Mouse (Mus musculus) frontal cortex, postnatal 25 days (tissue): Measurements from ENCODE around the gene Pigk.
"Not testable (repeated sequence)": the region's sequence is repeated elsewhere in the genome, so short reads cannot be mapped to it uniquely, and the experiment has no call there.

Experiments
- DNase-seq, 2 experiments: peaks; one replicate each; pipeline ENCODE4 v3.0.0; 2022; ENCODE audit warnings: low spot score in 2 of 2

Gene Pigk

GRCm38 (mm10) chr3:152713991-152714902 is at the start of gene Pigk:
Pigk (plus strand) TSS chr3:152714100.
- peak; percentile 54 to 79 for DNase-seq

GRCm38 (mm10) chr3:152666991-152667355 is 46.9 kb upstream of the Pigk start:
- DNase-seq = peak; percentile 13 to 26

- DNase-seq = peak; percentile 25 to 32
These were observed 46.3 kb upstream of the Pigk start for GRCm38 (mm10) chr3:152667356-152668211.

GRCm38 (mm10) chr3:152668239-152668638 is 45.7 kb upstream of the Pigk start, which contains the start of gene Ak5:
Ak5 (minus strand) TSS chr3:152668360.
- DNase-seq = no peak

- no peak for DNase-seq
These were observed 45.1 kb upstream of the Pigk start for GRCm38 (mm10) chr3:152668793-152669192.

GRCm38 (mm10) chr3:152669783-152670182 is 44.1 kb upstream of the Pigk start:
- no peak for DNase-seq

- DNase-seq = no peak
These were observed 39.2 kb upstream of the Pigk start for GRCm38 (mm10) chr3:152674663-152675062.

- DNase-seq = no peak
These were observed 25.4 kb upstream of the Pigk start for GRCm38 (mm10) chr3:152688532-152688931.

- DNase-seq = no peak
These were observed 24.8 kb upstream of the Pigk start for GRCm38 (mm10) chr3:152689105-152689504.

- no peak for DNase-seq
These were observed 18.9 kb upstream of the Pigk start for GRCm38 (mm10) chr3:152694950-152695349.

- no peak for DNase-seq
These were observed 15.9 kb upstream of the Pigk start for GRCm38 (mm10) chr3:152698017-152698416.

GRCm38 (mm10) chr3:152699261-152699660 is 14.6 kb upstream of the Pigk start:
- DNase-seq = no peak

- not testable (repeated sequence) for DNase-seq
These were observed 12.4 kb upstream of the Pigk start for GRCm38 (mm10) chr3:152701536-152701935.

GRCm38 (mm10) chr3:152702274-152702843 is 11.5 kb upstream of the Pigk start:
- no peak for DNase-seq

- no peak for DNase-seq
These were observed 8.1 kb upstream of the Pigk start for GRCm38 (mm10) chr3:152705826-152706225.

GRCm38 (mm10) chr3:152706901-152707300 is 7.0 kb upstream of the Pigk start:
- DNase-seq = no peak

GRCm38 (mm10) chr3:152707321-152707823 is 6.5 kb upstream of the Pigk start:
- DNase-seq = no peak

GRCm38 (mm10) chr3:152709936-152710335 is 4.0 kb upstream of the Pigk start:
- DNase-seq = no peak

GRCm38 (mm10) chr3:152712957-152713356 is 943 bp upstream of the Pigk start:
- DNase-seq = no peak

GRCm38 (mm10) chr3:152721301-152721700 is 7.4 kb downstream of the Pigk start:
- no peak for DNase-seq

- DNase-seq = no peak
These were observed 8.9 kb downstream of the Pigk start for GRCm38 (mm10) chr3:152722836-152723235.

GRCm38 (mm10) chr3:152724446-152724845 is 10.5 kb downstream of the Pigk start:
- DNase-seq = no peak
